Mouse (Mus musculus) liver, postnatal 0 days (tissue): ENCODE measurements around the gene Twnk. TPM values are rescaled to one million over a fixed set of nuclear protein-coding genes. Genes with fewer than 3 reads are reported as not detected.

ENCODE experiments used
- ATAC-seq: fragments of 200-750 bp; cut with Nextera tagmentation; 2 replicates; pipeline ENCODE4 v1.8.0; 2017; ENCODE audit warnings: mild to moderate bottlenecking, moderate library complexity
- DNase-seq: peaks from one replicate; pipeline ENCODE4 v3.0.0-alpha.2; 2016
- H3K27ac ChIP-seq: fragments of 300-500 bp; sonication (generic); 2 replicates; pipeline ENCODE4 v1.5.1; 2014; ENCODE audit warnings: antibody characterized with exemption, moderate library complexity, mild to moderate bottlenecking, low read depth
- H3K27me3 ChIP-seq: fragments of 300-500 bp; sonication (generic); 2 replicates; pipeline ENCODE4 v1.6.1; 2014; ENCODE audit warnings: low read length, control low read depth, mixed read lengths; ENCODE audit not compliant: insufficient read depth
- H3K36me3 ChIP-seq: fragments of 300-500 bp; sonication (generic); replicated peaks from 2 replicates; pipeline ENCODE4 v1.6.1; 2014; ENCODE audit warnings: mild to moderate bottlenecking, control low read depth, low read length, moderate library complexity, mixed read lengths; ENCODE audit not compliant: insufficient read depth
- H3K4me1 ChIP-seq: fragments of 300-500 bp; sonication (generic); 2 replicates; pipeline ENCODE4 v1.6.1; 2014; ENCODE audit warnings: antibody characterized with exemption, mild to moderate bottlenecking, control low read depth; ENCODE audit not compliant: insufficient read depth
- H3K4me2 ChIP-seq: fragments of 300-500 bp; sonication (generic); 2 replicates; pipeline ENCODE4 v1.6.1; 2014; ENCODE audit warnings: low read depth, mild to moderate bottlenecking, low read length, moderate library complexity, mixed read lengths
- H3K4me3 ChIP-seq: fragments of 300-500 bp; sonication (generic); 2 replicates; pipeline ENCODE4 v1.5.1; 2014; ENCODE audit warnings: low read depth, low read length
- H3K9ac ChIP-seq: fragments of 300-500 bp; sonication (generic); replicated peaks from 2 replicates; pipeline ENCODE4 v1.6.1; 2014; ENCODE audit warnings: mild to moderate bottlenecking, moderate library complexity
- H3K9me3 ChIP-seq: fragments of 300-500 bp; sonication (generic); 2 replicates; pipeline ENCODE4 v1.6.1; 2016; ENCODE audit warnings: mild to moderate bottlenecking, control low read depth, low read length, mixed read lengths
- CTCF ChIP-seq: sonication (generic); IDR thresholded peaks from 2 replicates; pipeline ENCODE4 v1.5.1; 2016; ENCODE audit warnings: antibody characterized with exemption, low read depth
- EP300 ChIP-seq: IDR thresholded peaks from 2 replicates; pipeline ENCODE4 v1.6.1; 2016; ENCODE audit warnings: antibody characterized with exemption, low read depth, mild to moderate bottlenecking
- WGBS: fragments of 180-500 bp; shearing (Covaris S2); extraction: QIAGEN DNeasy Blood & Tissue Kit; methylation state at CpG from one replicate; pipeline ENCODE4 v1.1.7; 2014; ENCODE audit not compliant: insufficient replicate concordance; 5-methylcytosine and 5-hydroxymethylcytosine counted together
- polyA plus RNA-seq: library from polyadenylated mRNA; unstranded; fragments of >200 nt; fragmentation: Nextera tagmentation; extraction: Ambion mirVana; gene quantifications from 2 replicates; pipeline ENCODE4 v1.2.1, GENCODE M21; 2015

The Twnk gene
- polyA plus RNA-seq, 1 experiment from 2014 or later = 10.6 TPM

DNA sequence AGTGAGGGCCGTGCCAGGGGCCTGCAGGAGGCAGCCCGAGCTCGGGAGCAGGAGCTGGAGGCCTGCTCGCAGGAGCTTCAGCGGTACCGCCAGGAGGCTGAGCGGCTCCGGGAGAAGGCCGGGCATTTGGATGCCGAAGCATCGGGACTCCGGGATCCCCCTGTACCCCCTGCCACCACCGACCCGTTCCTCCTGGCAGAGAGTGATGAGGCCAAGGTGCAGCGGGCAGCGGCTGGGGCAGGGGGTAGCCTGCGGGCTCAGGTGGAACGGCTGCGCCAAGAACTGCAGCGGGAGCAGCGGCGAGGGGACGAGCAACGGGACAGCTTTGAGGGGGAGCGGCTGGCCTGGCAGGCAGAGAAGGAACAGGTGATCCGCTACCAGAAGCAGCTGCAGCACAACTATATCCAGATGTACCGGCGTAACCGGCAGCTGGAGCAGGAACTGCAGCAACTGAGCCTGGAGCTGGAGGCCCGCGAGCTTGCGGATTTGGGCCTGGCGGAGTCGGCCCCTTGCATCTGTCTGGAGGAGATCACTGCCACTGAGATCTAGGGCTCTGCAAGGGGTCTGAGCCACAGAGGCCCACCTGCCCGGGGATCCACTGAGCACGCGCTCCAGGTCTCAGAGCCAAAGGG, 20.6 kb downstream of the Twnk start:
- no peaks in the 10 kb centered on the region for H3K27me3 ChIP-seq
- 92% methylated on average over 37 of the region's 37 CpGs for WGBS
- no peak for DNase-seq
- peaks cover 6% of the 10 kb centered on the region; the same call in 1 of the 2 replicates for H3K4me1 ChIP-seq
- H3K9ac ChIP-seq = no peak overlapping the region
- no peak overlapping the region for H3K27ac ChIP-seq
- no peak overlapping the region for H3K4me3 ChIP-seq
- H3K4me2 ChIP-seq = no peak overlapping the region
- no peak for ATAC-seq
- TF ChIP-seq EP300 (no peak), CTCF (no peak)
- no peaks in the 10 kb centered on the region for H3K9me3 ChIP-seq
- peaks cover 8% of the 10 kb centered on the region; the same call in 1 of the 2 replicates for H3K36me3 ChIP-seq

DNA sequence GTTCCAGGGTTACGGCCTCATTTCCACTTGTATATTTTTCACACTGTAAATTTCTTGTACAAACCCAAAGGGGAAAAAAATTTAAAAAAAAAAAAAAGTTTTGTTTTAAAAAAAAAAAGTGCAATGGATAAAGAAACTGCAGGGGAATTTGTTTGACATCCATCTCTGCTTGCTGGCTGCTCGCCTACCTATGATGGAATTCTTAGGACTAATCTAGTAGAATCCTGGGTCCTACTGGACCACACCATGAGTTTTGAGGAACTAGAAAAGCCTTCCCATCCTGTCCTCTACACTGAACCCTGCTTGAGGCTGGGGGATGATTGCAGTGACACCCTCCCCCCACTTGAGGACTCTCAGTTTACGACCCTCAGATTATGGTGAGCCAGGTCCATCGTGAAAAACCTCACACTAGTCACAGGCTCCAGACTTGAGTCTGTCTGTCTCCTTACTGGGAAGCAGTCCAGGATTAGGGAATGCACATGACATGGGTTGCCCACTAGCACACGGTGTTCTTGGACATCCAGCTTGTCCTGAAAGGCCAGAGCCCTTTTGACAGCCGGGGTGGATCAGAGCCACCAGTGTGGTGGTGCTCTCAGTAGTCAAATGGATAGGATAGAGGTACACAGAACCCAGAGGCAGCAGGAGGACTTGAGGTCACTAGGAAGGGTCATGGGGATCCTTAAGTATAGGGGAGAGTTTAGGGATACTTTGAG, 21.7 kb downstream of the Twnk start:
- Histone ChIP-seq H3K4me3 (no peak overlapping the region), H3K27ac (no peak overlapping the region), H3K27me3 (no peaks in the 10 kb centered on the region), H3K9me3 (no peaks in the 10 kb centered on the region), H3K4me2 (no peak overlapping the region), H3K4me1 (peaks cover 6% of the 10 kb centered on the region; the same call in 1 of the 2 replicates), H3K9ac (no peak overlapping the region), H3K36me3 (0 out of 2 replicates have a peak, but pooled peaks cover 8% of the 10 kb centered on the region)
- ATAC-seq = no peak
- 70% methylated on average over 6 of the region's 6 CpGs for WGBS
- DNase-seq = no peak
- TF ChIP-seq EP300 (no peak), CTCF (no peak)

DNA sequence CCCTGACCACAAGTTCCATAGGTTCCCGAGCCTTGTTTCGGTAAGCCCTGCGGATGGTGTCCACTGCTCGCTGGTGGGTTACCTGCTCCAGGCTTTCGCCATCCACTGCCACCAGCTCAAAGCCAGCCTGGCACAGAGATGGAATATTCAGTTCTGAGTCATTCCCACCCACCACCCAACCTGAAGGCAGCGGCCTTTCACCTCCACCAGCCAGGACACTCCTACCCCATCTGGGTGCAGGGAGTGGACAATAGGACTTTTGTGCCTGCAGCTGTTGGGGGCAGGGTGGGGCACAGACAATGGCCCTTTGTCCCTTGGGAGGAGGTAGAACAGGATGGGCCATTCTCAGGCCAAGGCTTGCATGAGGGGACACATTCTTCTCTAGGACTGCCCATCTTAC, 22.4 kb downstream of the Twnk start:
- DNase-seq (no peak), ATAC-seq (no peak)
- H3K9me3 ChIP-seq = no peaks in the 10 kb centered on the region
- H3K27me3 ChIP-seq = no peaks in the 10 kb centered on the region
- WGBS = 93% methylated on average over 6 of the region's 6 CpGs
- TF ChIP-seq CTCF = no peak
- TF ChIP-seq EP300 = no peak
- 0 out of 2 replicates have a peak, but pooled peaks cover 8% of the 10 kb centered on the region for H3K36me3 ChIP-seq
- no peak overlapping the region for H3K4me3 ChIP-seq
- H3K4me2 ChIP-seq = no peak overlapping the region
- no peak overlapping the region for H3K27ac ChIP-seq
- no peak overlapping the region for H3K9ac ChIP-seq
- H3K4me1 ChIP-seq = peaks cover 6% of the 10 kb centered on the region; the same call in 1 of the 2 replicates

GRCm38 (mm10) chr19:45028746-45029145, 23.3 kb downstream of the Twnk start:
- DNase-seq = no peak
- no peak overlapping the region for H3K9ac ChIP-seq
- no peaks in the 10 kb centered on the region for H3K9me3 ChIP-seq
- H3K4me1 ChIP-seq = peaks cover 6% of the 10 kb centered on the region; the same call in 1 of the 2 replicates
- no peak for ATAC-seq
- 0 out of 2 replicates have a peak, but pooled peaks cover 8% of the 10 kb centered on the region for H3K36me3 ChIP-seq
- TF ChIP-seq CTCF (no peak), EP300 (no peak)
- H3K27me3 ChIP-seq = no peaks in the 10 kb centered on the region
- H3K27ac ChIP-seq = no peak overlapping the region
- H3K4me2 ChIP-seq = no peak overlapping the region
- H3K4me3 ChIP-seq = no peak overlapping the region
- WGBS = 67% methylated on average over 19 of the region's 19 CpGs

- Histone ChIP-seq H3K9me3 (no peaks in the 10 kb centered on the region), H3K4me3 (no peak overlapping the region), H3K4me2 (no peak overlapping the region), H3K4me1 (peaks cover 6% of the 10 kb centered on the region; the same call in 1 of the 2 replicates), H3K27me3 (no peaks in the 10 kb centered on the region), H3K9ac (no peak overlapping the region), H3K36me3 (0 out of 2 replicates have a peak, but pooled peaks cover 5% of the 10 kb centered on the region), H3K27ac (no peak overlapping the region)
- ATAC-seq (no peak), DNase-seq (no peak)
- TF ChIP-seq CTCF (no peak), EP300 (no peak)
- WGBS = 66% methylated on average over 6 of the region's 9 CpGs
Observed at GRCm38 (mm10) chr19:45029571-45029970, 24.1 kb downstream of the Twnk start.

- Histone ChIP-seq H3K4me1 (peaks cover 6% of the 10 kb centered on the region; the same call in 1 of the 2 replicates), H3K9ac (no peak overlapping the region), H3K4me2 (peak overlapping the region; percentile 62; the same call in 1 of the 2 replicates), H3K9me3 (no peaks in the 10 kb centered on the region), H3K27me3 (no peaks in the 10 kb centered on the region), H3K36me3 (0 out of 2 replicates have a peak, but pooled peaks cover 5% of the 10 kb centered on the region), H3K4me3 (no peak overlapping the region), H3K27ac (no peak overlapping the region)
- DNase-seq (peak; percentile 82), ATAC-seq (peak; percentile 60)
- TF ChIP-seq EP300 (no peak), CTCF (peak; percentile 93)
- WGBS = 21% methylated on average over 8 of the region's 8 CpGs
Observed at GRCm38 (mm10) chr19:45030111-45030510, 24.6 kb downstream of the Twnk start.
